Mouse (Mus musculus) gastrocnemius, postnatal 36 days (tissue): ENCODE data around the gene Hnrnpa1. TPM values are rescaled to one million over a fixed set of nuclear protein-coding genes. Genes with fewer than 3 reads are reported as not detected.
"Not testable (repeated sequence)": the region's sequence is repeated elsewhere in the genome, so short reads cannot be mapped to it uniquely, and the experiment has no call there.

Source experiments
- DNase-seq, 2 experiments: peaks; one replicate each; pipeline ENCODE4 v3.0.0; 2022
- intact Hi-C: fragments of 180-260 bp; cut with DNase I; formaldehyde crosslinking; loops from one replicate; pipeline ENCODE4 v1.15.1; 2025
- total RNA-seq, 2 experiments: library from RNA; stranded (reverse); gene quantifications; 2 replicates each; pipeline ENCODE4 v1.2.3; 2021

Gene Hnrnpa1
- total RNA-seq, 2 experiments from 2014 or later, result 80.3 to 101 TPM

GRCm38 (mm10) chr15:103239130-103239684, 1.0 kb upstream of the Hnrnpa1 start:
- intact Hi-C loops, result loop anchor here (1.0 kb wide), 1 partner anchor 33 kb away; the partner anchor contains the start of gene Copz1
- peak in 1 of 2 experiments; percentile 88 for DNase-seq

- DNase-seq, result peak; percentile 95 to 98
- intact Hi-C loops, result loop anchor here (1.0 kb wide), 1 partner anchor 33 kb away; the partner anchor contains the start of gene Copz1
These were observed 510 bp upstream of the Hnrnpa1 start, which contains the start of gene Cbx5 for GRCm38 (mm10) chr15:103239685-103240159. Gene Cbx5, minus strand, starts transcription at chr15:103239816.

GRCm38 (mm10) chr15:103241071-103242018, 1.1 kb downstream of the Hnrnpa1 start:
- intact Hi-C loops, DNase-seq: not testable (repeated sequence)

GRCm38 (mm10) chr15:103242885-103243284, 2.7 kb downstream of the Hnrnpa1 start:
- intact Hi-C loops, result no loop called here
- no peak for DNase-seq

GRCm38 (mm10) chr15:103245616-103246015, 5.4 kb downstream of the Hnrnpa1 start:
- intact Hi-C loops, result no loop called here
- DNase-seq, result no peak

- intact Hi-C loops, result no loop called here
- no peak for DNase-seq
These were observed 7.0 kb downstream of the Hnrnpa1 start for GRCm38 (mm10) chr15:103247078-103247781.

GRCm38 (mm10) chr15:103247782-103248400, 7.7 kb downstream of the Hnrnpa1 start:
- no peak for DNase-seq
- intact Hi-C loops, result no loop called here

GRCm38 (mm10) chr15:103248401-103249313, 8.4 kb downstream of the Hnrnpa1 start:
- DNase-seq, result peak; percentile 6 to 38
- intact Hi-C loops, result no loop called here

GRCm38 (mm10) chr15:103249511-103249910, 9.3 kb downstream of the Hnrnpa1 start:
- intact Hi-C loops, result not testable (repeated sequence)

GRCm38 (mm10) chr15:103250195-103250740, 10.0 kb downstream of the Hnrnpa1 start:
- peak; percentile 63 to 67 for DNase-seq
- intact Hi-C loops, result loop anchor here (2.0 kb wide), 1 partner anchor 59 kb away; no protein-coding TSS in a partner anchor

More at GRCm38 (mm10) chr15:103249511-103249910, 9.3 kb downstream of the Hnrnpa1 start:
- not testable (repeated sequence) for DNase-seq

GRCm38 (mm10) chr15:103251595-103251994, 11.4 kb downstream of the Hnrnpa1 start:
- DNase-seq, result no peak
- intact Hi-C loops, result loop anchor here (2.0 kb wide), 1 partner anchor 57 kb away; no protein-coding TSS in a partner anchor

- intact Hi-C loops, result no loop called here
- DNase-seq, result no peak
These were observed 12.4 kb downstream of the Hnrnpa1 start for GRCm38 (mm10) chr15:103252660-103253059.

GRCm38 (mm10) chr15:103253352-103253751, 13.1 kb downstream of the Hnrnpa1 start:
- DNase-seq, result no peak
- intact Hi-C loops, result no loop called here

GRCm38 (mm10) chr15:103255169-103255568, 14.9 kb downstream of the Hnrnpa1 start:
- intact Hi-C loops, result no loop called here
- DNase-seq, result peak; percentile 9 to 23

- intact Hi-C loops, result no loop called here
- no peak for DNase-seq
These were observed 16.2 kb downstream of the Hnrnpa1 start for GRCm38 (mm10) chr15:103256210-103256986.

- intact Hi-C loops, result no loop called here
These were observed 17.8 kb downstream of the Hnrnpa1 start, which contains the start of gene Nfe2 for GRCm38 (mm10) chr15:103257790-103258728. Gene Nfe2, minus strand, starts transcription at chr15:103258403.

GRCm38 (mm10) chr15:103259162-103259561, 18.9 kb downstream of the Hnrnpa1 start:
- intact Hi-C loops, result no loop called here
- DNase-seq, result no peak

More at GRCm38 (mm10) chr15:103257790-103258728, 17.8 kb downstream of the Hnrnpa1 start, which contains the start of gene Nfe2:
- peak; percentile 38 to 39 for DNase-seq
